Mouse (Mus musculus) hindbrain, postnatal 0 days (tissue): Measurements from ENCODE around the gene Hsd11b1. TPM values are rescaled to one million over a fixed set of nuclear protein-coding genes. Genes with fewer than 3 reads are reported as not detected.

ENCODE experiments used
- ATAC-seq: fragments of 200-750 bp; cut with Nextera tagmentation; 2 replicates; pipeline ENCODE4 v1.8.0; 2017; ENCODE audit warnings: mild to moderate bottlenecking, moderate TSS enrichment, moderate library complexity
- DNase-seq: peaks from one replicate; pipeline ENCODE4 v3.0.0-alpha.2; 2015; ENCODE audit warnings: low spot score
- H3K27ac ChIP-seq: fragments of 300-500 bp; sonication (generic); 2 replicates; pipeline ENCODE4 v1.5.1; 2014; ENCODE audit warnings: mild to moderate bottlenecking
- H3K27me3 ChIP-seq: fragments of 300-500 bp; sonication (generic); 2 replicates; pipeline ENCODE4 v1.6.1; 2014; ENCODE audit warnings: low read length, mixed read lengths; ENCODE audit not compliant: insufficient read depth
- H3K36me3 ChIP-seq: fragments of 300-500 bp; sonication (generic); 2 replicates; pipeline ENCODE4 v1.6.1; 2014; ENCODE audit warnings: low read length, mixed read lengths; ENCODE audit not compliant: insufficient read depth
- H3K4me1 ChIP-seq: fragments of 300-500 bp; sonication (generic); 2 replicates; pipeline ENCODE4 v1.6.1; 2014; ENCODE audit warnings: antibody characterized with exemption, low read length, mixed read lengths; ENCODE audit not compliant: insufficient read depth
- H3K4me2 ChIP-seq: fragments of 300-500 bp; sonication (generic); 2 replicates; pipeline ENCODE4 v1.6.1; 2014; ENCODE audit warnings: low read depth, mild to moderate bottlenecking, low read length, moderate library complexity, mixed read lengths
- H3K4me3 ChIP-seq: fragments of 300-500 bp; sonication (generic); 2 replicates; pipeline ENCODE4 v1.5.1; 2014; ENCODE audit warnings: low read length
- H3K9ac ChIP-seq: fragments of 300-500 bp; sonication (generic); replicated peaks from 2 replicates; pipeline ENCODE4 v1.6.1; 2014; ENCODE audit warnings: mild to moderate bottlenecking, low read length, moderate library complexity, mixed read lengths
- H3K9me3 ChIP-seq: fragments of 300-500 bp; sonication (generic); 2 replicates; pipeline ENCODE4 v1.6.1; 2016; ENCODE audit warnings: low read length, mixed read lengths
- CTCF ChIP-seq: IDR thresholded peaks from 2 replicates; pipeline ENCODE4 v1.5.1; 2016; ENCODE audit warnings: antibody characterized with exemption, control low read depth, low read depth
- WGBS: fragments of 180-500 bp; shearing (Covaris S2); extraction: QIAGEN DNeasy Blood & Tissue Kit; methylation state at CpG from one replicate; pipeline ENCODE4 v1.1.7; 2014; 5-methylcytosine and 5-hydroxymethylcytosine counted together
- polyA plus RNA-seq: library from polyadenylated mRNA; unstranded; fragments of >200 nt; fragmentation: Nextera tagmentation; extraction: Ambion mirVana; gene quantifications from 2 replicates; pipeline ENCODE4 v1.2.1, GENCODE M21; 2015
- total RNA-seq: library from RNA; depleted of rRNA; stranded (reverse); fragments of >200 nt; gene quantifications from 2 replicates; pipeline ENCODE4 v1.2.3, GENCODE M21; 2014

Hsd11b1 gene
- total and polyA plus RNA-seq, 2 experiments from 2014 or later: 2.3 to 2.5 TPM

DNA sequence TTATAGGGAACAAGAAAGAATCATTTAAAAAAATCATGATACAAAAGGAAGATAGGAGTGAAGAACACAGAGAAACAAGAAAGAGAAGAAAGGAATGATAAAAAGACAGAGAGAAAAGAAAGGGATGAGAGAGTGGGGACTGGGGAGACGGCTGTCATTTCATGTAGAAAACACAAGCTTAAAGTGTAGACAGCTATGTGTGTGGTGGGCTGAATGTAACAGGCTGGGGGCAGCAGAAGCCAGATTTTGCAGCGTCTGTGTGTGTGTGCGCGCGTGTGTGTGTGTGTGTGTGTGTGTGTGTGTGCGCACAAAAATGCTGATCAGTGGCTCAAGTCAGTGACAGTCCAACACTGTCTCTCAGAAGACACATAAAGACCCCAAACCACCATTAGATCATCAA, 19.6 kb downstream of the Hsd11b1 start:
- no peak for ATAC-seq
- no peak overlapping the region for H3K9ac ChIP-seq
- H3K4me1 ChIP-seq: no peaks in the 10 kb centered on the region
- no peaks in the 10 kb centered on the region for H3K9me3 ChIP-seq
- no peak for TF ChIP-seq CTCF
- no peak overlapping the region for H3K4me3 ChIP-seq
- no peak overlapping the region for H3K27ac ChIP-seq
- WGBS: 64% methylated on average over 6 of the region's 6 CpGs
- H3K36me3 ChIP-seq: no peaks in the 10 kb centered on the region
- H3K4me2 ChIP-seq: no peak overlapping the region
- peak; percentile 12 for DNase-seq
- no peaks in the 10 kb centered on the region for H3K27me3 ChIP-seq

DNA sequence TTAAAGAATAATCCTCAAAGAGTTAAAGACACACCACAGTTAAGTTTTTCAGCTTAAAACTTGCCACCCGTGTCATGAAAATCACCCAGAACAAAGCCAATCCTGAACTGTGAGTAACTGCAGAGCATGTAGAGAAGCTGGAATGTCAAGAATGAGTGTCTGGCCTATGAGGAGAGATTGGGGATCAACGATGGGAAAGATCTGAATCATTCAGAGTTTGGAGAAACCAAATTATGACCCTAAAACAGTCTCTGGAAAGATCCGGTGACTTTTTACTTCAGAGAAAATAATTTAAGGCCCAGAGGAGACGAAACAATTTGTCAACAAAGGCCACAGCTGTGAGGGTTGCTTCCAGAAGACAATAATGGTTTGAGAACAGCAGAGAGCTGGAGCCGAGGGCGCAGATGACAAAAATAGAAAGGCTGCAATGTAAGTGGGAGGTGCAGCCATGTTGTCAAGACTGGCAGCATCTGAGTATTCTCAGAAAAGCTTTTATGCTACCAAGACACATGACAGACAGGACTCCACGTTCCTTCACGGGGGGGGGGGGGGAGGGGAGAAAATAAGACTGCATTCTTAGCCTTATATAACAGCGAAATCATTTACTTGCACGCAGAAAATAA, 20.2 kb downstream of the Hsd11b1 start:
- no peaks in the 10 kb centered on the region for H3K27me3 ChIP-seq
- no peak overlapping the region for H3K27ac ChIP-seq
- H3K4me3 ChIP-seq: no peak overlapping the region
- ATAC-seq: no peak
- DNase-seq: no peak
- no peaks in the 10 kb centered on the region for H3K36me3 ChIP-seq
- H3K4me1 ChIP-seq: no peaks in the 10 kb centered on the region
- WGBS: 44% methylated on average over 10 of the region's 10 CpGs
- no peak overlapping the region for H3K9ac ChIP-seq
- no peak overlapping the region for H3K4me2 ChIP-seq
- no peaks in the 10 kb centered on the region for H3K9me3 ChIP-seq
- no peak for TF ChIP-seq CTCF

DNA sequence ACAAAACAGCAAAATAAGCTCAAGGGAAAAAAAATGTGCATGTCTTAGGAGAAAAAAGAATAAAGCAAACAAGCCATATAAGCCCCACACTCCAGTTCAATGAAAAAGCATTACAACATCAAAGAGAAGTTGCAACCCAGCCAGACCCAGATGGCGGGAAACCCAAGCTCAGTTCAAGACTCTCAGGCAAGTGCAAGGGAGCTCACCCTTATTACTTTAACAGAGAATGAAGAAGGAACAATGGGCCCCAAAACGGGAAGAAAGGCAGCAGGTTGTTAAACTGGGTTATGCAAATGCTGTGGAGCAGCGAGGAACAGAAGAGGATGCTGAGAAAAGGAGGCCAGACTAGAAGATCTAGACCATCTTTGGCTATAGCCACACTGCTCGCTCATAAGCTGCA, 21.0 kb downstream of the Hsd11b1 start:
- Histone ChIP-seq H3K27ac (no peak overlapping the region), H3K4me2 (no peak overlapping the region)
- DNase-seq: no peak

DNA sequence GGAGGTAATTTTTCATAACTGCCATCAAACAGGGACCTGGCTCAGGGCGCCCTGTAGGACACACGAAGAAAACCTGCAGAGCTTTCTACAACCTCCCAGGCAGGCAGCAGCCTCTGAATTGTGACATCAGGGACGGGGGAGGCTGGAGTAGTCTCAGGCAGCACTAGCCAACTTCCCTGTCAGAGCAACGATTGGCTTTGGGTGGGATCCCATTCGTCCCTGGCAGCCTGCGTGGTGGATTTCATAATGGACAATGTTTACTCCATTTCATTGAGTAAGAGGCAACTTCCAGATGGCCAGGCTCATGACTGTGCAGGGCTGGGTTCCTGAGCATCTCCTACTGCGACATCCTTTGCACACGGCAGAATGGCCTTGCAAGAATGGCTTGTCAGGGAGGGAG, 21.6 kb downstream of the Hsd11b1 start:
- Histone ChIP-seq H3K9me3 (no peaks in the 10 kb centered on the region), H3K36me3 (no peaks in the 10 kb centered on the region), H3K4me1 (no peaks in the 10 kb centered on the region), H3K27me3 (no peaks in the 10 kb centered on the region), H3K4me3 (no peak overlapping the region), H3K4me2 (no peak overlapping the region), H3K9ac (no peak overlapping the region), H3K27ac (no peak overlapping the region)
- peak; percentile 61 for DNase-seq
- no peak for TF ChIP-seq CTCF
- peak; percentile 81 for ATAC-seq
- WGBS: 58% methylated on average over 8 of the region's 8 CpGs

More for the DNA sequence above, 21.0 kb downstream of the Hsd11b1 start:
- Histone ChIP-seq H3K4me1 (no peaks in the 10 kb centered on the region), H3K9me3 (no peaks in the 10 kb centered on the region), H3K4me3 (no peak overlapping the region), H3K36me3 (no peaks in the 10 kb centered on the region), H3K9ac (no peak overlapping the region), H3K27me3 (no peaks in the 10 kb centered on the region)
- 66% methylated on average over 4 of the region's 4 CpGs for WGBS
- no peak for TF ChIP-seq CTCF
- ATAC-seq: no peak

DNA sequence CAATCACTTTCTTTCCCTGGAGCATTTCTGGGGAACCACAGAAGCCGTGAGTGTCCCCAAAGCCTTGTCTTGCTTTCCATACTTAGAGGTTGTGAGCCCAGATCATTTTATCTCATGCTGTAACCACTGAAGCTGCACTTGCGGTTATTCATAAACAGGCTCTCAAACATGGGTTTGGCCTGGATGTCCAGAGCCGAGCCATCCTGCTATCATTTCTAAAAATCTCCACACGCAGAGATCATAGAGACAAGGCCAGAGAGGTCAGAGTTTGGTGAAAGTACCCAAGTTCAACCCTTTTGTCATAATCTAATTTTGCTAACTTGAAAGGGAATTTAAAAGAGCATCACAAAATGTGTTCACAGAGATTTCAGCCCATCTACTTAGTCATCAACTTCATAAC, 22.4 kb downstream of the Hsd11b1 start:
- H3K36me3 ChIP-seq: no peaks in the 10 kb centered on the region
- no peak overlapping the region for H3K4me3 ChIP-seq
- ATAC-seq (no peak), DNase-seq (no peak)
- no peaks in the 10 kb centered on the region for H3K9me3 ChIP-seq
- WGBS: 97% methylated on average over 4 of the region's 4 CpGs
- TF ChIP-seq CTCF: no peak
- H3K27ac ChIP-seq: no peak overlapping the region
- no peaks in the 10 kb centered on the region for H3K27me3 ChIP-seq
- H3K4me2 ChIP-seq: no peak overlapping the region
- no peaks in the 10 kb centered on the region for H3K4me1 ChIP-seq
- no peak overlapping the region for H3K9ac ChIP-seq

DNA sequence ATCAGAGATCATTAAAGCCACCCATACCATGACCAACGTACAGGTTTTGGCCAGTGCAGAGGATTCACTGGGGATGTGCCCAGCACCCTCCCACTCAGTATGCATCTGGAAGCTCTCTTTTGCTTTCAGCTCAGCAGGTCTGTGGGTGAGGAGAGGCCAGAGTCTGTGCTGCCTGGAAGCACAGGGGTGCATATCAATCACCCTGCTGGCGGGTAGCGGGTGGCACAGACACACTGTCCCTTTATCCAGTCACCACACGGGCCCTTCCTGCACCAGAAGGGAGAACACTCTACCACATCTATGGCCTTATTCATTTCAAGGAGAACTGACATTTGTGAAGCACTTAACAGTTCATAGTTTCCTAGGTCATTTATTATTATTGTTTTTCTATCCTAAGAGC, 25.4 kb downstream of the Hsd11b1 start:
- Histone ChIP-seq H3K4me2 (no peak overlapping the region), H3K27me3 (no peaks in the 10 kb centered on the region), H3K9me3 (no peaks in the 10 kb centered on the region), H3K9ac (no peak overlapping the region), H3K4me3 (no peak overlapping the region), H3K36me3 (no peaks in the 10 kb centered on the region), H3K27ac (no peak overlapping the region), H3K4me1 (no peaks in the 10 kb centered on the region)
- 45% methylated on average over 4 of the region's 4 CpGs for WGBS
- peak; percentile 77; the same call in 1 of the 2 replicates for ATAC-seq
- DNase-seq: peak; percentile 15
- TF ChIP-seq CTCF: no peak

DNA sequence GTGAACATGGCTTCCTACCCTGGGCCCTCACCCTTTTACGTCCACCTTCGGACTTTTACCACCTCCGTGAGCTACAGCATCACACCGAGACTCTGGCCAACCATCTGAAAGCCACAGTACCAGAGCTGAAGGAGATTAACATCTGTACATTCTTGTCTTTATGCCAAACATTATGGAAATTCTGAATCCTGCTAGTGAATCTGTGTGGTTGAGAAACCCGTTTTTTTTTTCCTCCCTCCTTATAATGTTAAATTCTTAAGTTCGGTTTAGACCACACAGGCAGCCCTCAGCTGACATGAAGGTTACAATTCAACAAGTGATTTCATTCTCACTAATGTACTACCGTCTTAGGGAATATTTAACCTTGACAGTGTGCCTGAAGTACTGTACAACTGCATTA, 28.9 kb downstream of the Hsd11b1 start:
- no peak for TF ChIP-seq CTCF
- Histone ChIP-seq H3K27ac (no peak overlapping the region), H3K27me3 (no peaks in the 10 kb centered on the region), H3K4me3 (no peak overlapping the region), H3K4me2 (no peak overlapping the region), H3K36me3 (no peaks in the 10 kb centered on the region), H3K9me3 (no peaks in the 10 kb centered on the region), H3K9ac (no peak overlapping the region), H3K4me1 (no peaks in the 10 kb centered on the region)
- 88% methylated on average over 7 of the region's 7 CpGs for WGBS
- DNase-seq (no peak), ATAC-seq (no peak)
